ENCODE assay signal across 23 mouse cellular contexts in genomic region chr17:71045591-71045990, GRCm38 (mm10). TPM values are rescaled to one million over a fixed set of nuclear protein-coding genes. Genes with fewer than 3 reads are reported as not detected.
DNase-seq lines count a peak whose midpoint lies in the region; ATAC-seq and TF ChIP-seq lines count a peak whose summit lies in the region.
"Had no signal": no experiment of that assay in that cellular context is flagged by ENCODE, and none has a peak within 500 bp of the region (broad histone marks: within the 10 kb centered on the region; RNA-seq: fewer than 3 reads in every experiment).

No protein-coding gene starts in this region.

- DNase-seq in forebrain, postnatal 0 days: peak; percentile 14
- DNase-seq in forebrain, embryonic 10.5 days (ENCODE audit: extremely low spot score, low spot score): no peak
- no peak for DNase-seq in layer of hippocampus, adult 2 months (ENCODE audit: low spot score in 2 of 2)
- no peak for DNase-seq in layer of hippocampus, adult 8-10 months (ENCODE audit: low spot score in 2 of 2)
- DNase-seq in midbrain, embryonic 11.5 days (ENCODE audit: low spot score, missing footprints): peak; percentile 57
- DNase-seq in CH12.LX (ENCODE audit: extremely low read depth): no peak
- no peak for DNase-seq in kidney, postnatal 10 days
- DNase-seq: adrenal gland, adult 2 months; adrenal gland, postnatal 10 days; adrenal gland, postnatal 25 days; B cell, adult 2 months; cerebellum, adult 11-12 months; cerebellum, adult 2 months; cerebellum, adult 9-10 months; cerebellum, postnatal 10 days; cerebellum, postnatal 25 days had no signal

- no peak overlapping the region for H3K9ac ChIP-seq in forebrain, postnatal 0 days
- H3K9ac ChIP-seq in midbrain, embryonic 11.5 days (ENCODE audit: low read length): no peak overlapping the region
- H3K9ac ChIP-seq in midbrain, embryonic 13.5 days (replicated peaks): no peak overlapping the region
- H3K9ac ChIP-seq in CH12.LX (ENCODE audit: insufficient read depth, low read depth): no peak overlapping the region
- H3K9ac ChIP-seq: embryonic facial prominence, embryonic 12.5 days; forebrain, embryonic 12.5 days had no signal

- no peaks in the 10 kb centered on the region for H3K9me3 ChIP-seq in forebrain, postnatal 0 days (ENCODE audit: low read length)
- no peaks in the 10 kb centered on the region for H3K9me3 ChIP-seq in forebrain, embryonic 10.5 days
- no peaks in the 10 kb centered on the region for H3K9me3 ChIP-seq in midbrain, embryonic 11.5 days (ENCODE audit: control insufficient read depth, low read length)
- no peaks in the 10 kb centered on the region for H3K9me3 ChIP-seq in midbrain, embryonic 13.5 days
- no peaks in the 10 kb centered on the region for H3K9me3 ChIP-seq in CH12.LX (replicated peaks; ENCODE audit: low read length)
- H3K9me3 ChIP-seq: embryonic facial prominence, embryonic 10.5 days; embryonic facial prominence, embryonic 12.5 days had no signal

- TF ChIP-seq POLR2A in CH12.LX (IDR thresholded peaks at IDR 0.05; ENCODE audit: low read depth, low read length): no peak

- 79% methylated on average over 9 of the region's 9 CpGs for WGBS in forebrain, postnatal 0 days
- 88% methylated on average over 9 of the region's 9 CpGs for WGBS in forebrain, embryonic 10.5 days
- WGBS in midbrain, embryonic 11.5 days: 92% methylated on average over 9 of the region's 9 CpGs
- WGBS in midbrain, embryonic 13.5 days: 91% methylated on average over 9 of the region's 9 CpGs

- H3K4me3 ChIP-seq in forebrain, postnatal 0 days (ENCODE audit: low read depth, low read length): no peak overlapping the region
- H3K4me3 ChIP-seq in forebrain, embryonic 10.5 days: no peak overlapping the region
- H3K4me3 ChIP-seq in layer of hippocampus, adult 2 months: no peak overlapping the region
- H3K4me3 ChIP-seq in midbrain, embryonic 11.5 days (ENCODE audit: low read depth, low read length): no peak overlapping the region
- H3K4me3 ChIP-seq in midbrain, embryonic 13.5 days (replicated peaks): no peak overlapping the region
- H3K4me3 ChIP-seq in CH12.LX (replicated peaks in 1 of 3; ENCODE audit: low read depth in 2 of 3, low read length in 2 of 3, poor library complexity in 1 of 3): no peak overlapping the region
- H3K4me3 ChIP-seq: embryonic facial prominence, embryonic 10.5 days; embryonic facial prominence, embryonic 12.5 days; forebrain, embryonic 12.5 days had no signal

- H3K36me3 ChIP-seq in forebrain, postnatal 0 days (ENCODE audit: insufficient read depth): no peaks in the 10 kb centered on the region
- H3K36me3 ChIP-seq in forebrain, embryonic 10.5 days (replicated peaks): no peaks in the 10 kb centered on the region
- H3K36me3 ChIP-seq in midbrain, embryonic 11.5 days (ENCODE audit: control insufficient read depth, insufficient read depth, low read length): no peaks in the 10 kb centered on the region
- H3K36me3 ChIP-seq in midbrain, embryonic 13.5 days: no peaks in the 10 kb centered on the region
- no peaks in the 10 kb centered on the region for H3K36me3 ChIP-seq in CH12.LX (replicated peaks in 1 of 2; ENCODE audit: control insufficient read depth in 1 of 2, insufficient read depth in 1 of 2, low read length in 1 of 2)
- H3K36me3 ChIP-seq: embryonic facial prominence, embryonic 10.5 days; embryonic facial prominence, embryonic 12.5 days; forebrain, embryonic 12.5 days had no signal

- in situ Hi-C loops in CH12.LX (cut with MboI; ENCODE audit: low pct_ligation_motif_present, low pct_unique_long_range_greater_than_20kb, low sequenced_read_pairs): no loop called here

- no peak for TF ChIP-seq EP300 in CH12.LX (IDR thresholded peaks at IDR 0.05; ENCODE audit: low read length)

- TF ChIP-seq RAD21 in CH12.LX (IDR thresholded peaks at IDR 0.05; ENCODE audit: low read depth, low read length): no peak

- TF ChIP-seq CTCF in forebrain, postnatal 0 days (IDR thresholded peaks at IDR 0.05; ENCODE audit: low read depth): no peak
- no peak for TF ChIP-seq CTCF in layer of hippocampus, adult 2 months (conservative IDR thresholded peaks at IDR 0.05)
- no peak for TF ChIP-seq CTCF in CH12.LX (conservative IDR thresholded peaks at IDR 0.05 in 1 of 2, IDR thresholded peaks at IDR 0.05 in 1 of 2; ENCODE audit: low read depth in 2 of 2, low read length in 2 of 2)

- ATAC-seq in forebrain, postnatal 0 days: peak; percentile 45; the same call in 1 of the 2 replicates
- no peak for ATAC-seq in midbrain, embryonic 11.5 days (ENCODE audit: low FRiP score)
- no peak for ATAC-seq in midbrain, embryonic 13.5 days
- ATAC-seq: CD4-positive, CD25-positive, alpha-beta regulatory T cell, adult 4 months; forebrain, embryonic 14.5 days; forebrain, embryonic 16.5 days had no signal

- H3K4me1 ChIP-seq in forebrain, postnatal 0 days (ENCODE audit: insufficient read depth): no peaks in the 10 kb centered on the region
- peaks cover 5% of the 10 kb centered on the region for H3K4me1 ChIP-seq in forebrain, embryonic 10.5 days
- H3K4me1 ChIP-seq in midbrain, embryonic 11.5 days (ENCODE audit: control insufficient read depth, insufficient read depth, low read length): no peaks in the 10 kb centered on the region
- no peaks in the 10 kb centered on the region for H3K4me1 ChIP-seq in midbrain, embryonic 13.5 days (replicated peaks)
- H3K4me1 ChIP-seq in CH12.LX (ENCODE audit: control insufficient read depth in 1 of 2, insufficient read depth in 2 of 2): peaks cover 0 to 2% of the 10 kb centered on the region in 2 experiments; a peak in 1 of 4 replicates

- no peak overlapping the region for H3K4me2 ChIP-seq in forebrain, postnatal 0 days (ENCODE audit: low read depth)
- no peak overlapping the region for H3K4me2 ChIP-seq in midbrain, embryonic 11.5 days
- no peak overlapping the region for H3K4me2 ChIP-seq in midbrain, embryonic 13.5 days (replicated peaks)
- H3K4me2 ChIP-seq in CH12.LX (ENCODE audit: insufficient read depth, low read depth, poor library complexity, severe bottlenecking): peak overlapping the region; percentile 44; the same call in 1 of the 2 replicates
- H3K4me2 ChIP-seq: embryonic facial prominence, embryonic 12.5 days; forebrain, embryonic 12.5 days had no signal

- no peaks in the 10 kb centered on the region for H3K79me2 ChIP-seq in CH12.LX (replicated peaks; ENCODE audit: control insufficient read depth, extremely low read depth, insufficient read depth, poor library complexity, severe bottlenecking)

- no peaks in the 10 kb centered on the region for H3K27me3 ChIP-seq in forebrain, postnatal 0 days (ENCODE audit: insufficient read depth, low read length)
- no peaks in the 10 kb centered on the region for H3K27me3 ChIP-seq in forebrain, embryonic 10.5 days (ENCODE audit: poor library complexity, severe bottlenecking)
- H3K27me3 ChIP-seq in midbrain, embryonic 11.5 days (ENCODE audit: control insufficient read depth, insufficient read depth, low read length): no peaks in the 10 kb centered on the region
- no peaks in the 10 kb centered on the region for H3K27me3 ChIP-seq in midbrain, embryonic 13.5 days
- H3K27me3 ChIP-seq in CH12.LX (replicated peaks): no peaks in the 10 kb centered on the region
- H3K27me3 ChIP-seq: embryonic facial prominence, embryonic 12.5 days; forebrain, embryonic 12.5 days had no signal

- H3K27ac ChIP-seq in forebrain, postnatal 0 days (ENCODE audit: low read depth, low read length): no peak overlapping the region
- no peak overlapping the region for H3K27ac ChIP-seq in forebrain, embryonic 10.5 days
- H3K27ac ChIP-seq in layer of hippocampus, adult 2 months: 0 out of 2 replicates have a peak overlapping the region, but pooled peaks have one; percentile 25
- no peak overlapping the region for H3K27ac ChIP-seq in midbrain, embryonic 11.5 days (ENCODE audit: low read depth, low read length)
- H3K27ac ChIP-seq in midbrain, embryonic 13.5 days: no peak overlapping the region
- no peak overlapping the region for H3K27ac ChIP-seq in CH12.LX (ENCODE audit: insufficient read depth, low read depth)
- H3K27ac ChIP-seq: embryonic facial prominence, embryonic 10.5 days; embryonic facial prominence, embryonic 12.5 days; forebrain, embryonic 12.5 days had no signal

- dilution Hi-C loops in CH12.LX (cut with MboI; ENCODE audit: extremely low pct_ligation_motif_present, extremely low pct_unique_long_range_greater_than_20kb, low sequenced_read_pairs): no loop called here

TF ChIP-seq in CH12.LX, 34 proteins besides CTCF, POLR2A, EP300 and RAD21:
- TF ChIP-seq PAX5 (IDR thresholded peaks at IDR 0.05; ENCODE audit: low read length): no peak
- TF ChIP-seq ZC3H11A (IDR thresholded peaks at IDR 0.05; ENCODE audit: low read depth, low read length): no peak
- no peak for TF ChIP-seq USF2 (conservative IDR thresholded peaks at IDR 0.05; ENCODE audit: low read depth, low read length)
- TF ChIP-seq CHD2 (IDR thresholded peaks at IDR 0.05; ENCODE audit: low read length): no peak
- TF ChIP-seq IRF4 (IDR thresholded peaks at IDR 0.05; ENCODE audit: low read depth, low read length): no peak

RNA-seq across cellular contexts. Expression of gene Myl12a, which starts 42.9 kb away (rescaled TPM):
- 35.6 and 37.0 TPM in 2 replicates for total RNA-seq in forebrain, postnatal 0 days (2014; rRNA removed)
- 80.4 and 80.8 TPM in 2 replicates for polyA plus RNA-seq in forebrain, postnatal 0 days (2015; fragmentation: Nextera tagmentation; extraction: Ambion mirVana)
- 408 and 417 TPM in 2 replicates for polyA plus RNA-seq in forebrain, embryonic 10.5 days (2016; fragmentation: Nextera tagmentation; extraction: Ambion mirVana)
- total RNA-seq in layer of hippocampus, adult 2 months (2021): 10 to 100 TPM; 38.9 to 41.1 TPM
- total RNA-seq in layer of hippocampus, adult 8-10 months (2022): 10 to 100 TPM; 37.7 to 54.5 (median 41.8) TPM
- 375 and 403 TPM in 2 replicates for polyA plus RNA-seq in midbrain, embryonic 11.5 days (2014; fragmentation: Nextera tagmentation; extraction: Ambion mirVana)
- polyA plus RNA-seq in midbrain, embryonic 13.5 days (2015; fragmentation: Nextera tagmentation; extraction: Ambion mirVana): 141 and 154 TPM in 2 replicates
- total RNA-seq in CH12.LX (2012; rRNA removed): 163 and 171 TPM in 2 replicates
- 246 and 279 TPM in 2 replicates for total RNA-seq in CH12.LX (2014; rRNA removed)
- 280 and 285 TPM in 2 replicates for polyA plus RNA-seq in CH12.LX (2012; ENCODE audit: insufficient read length, low read depth)

RNA-seq across cellular contexts. Expression of gene Myom1, which starts 43.2 kb away (rescaled TPM):
- 1.5 and 2.0 TPM in 2 replicates for total RNA-seq in forebrain, postnatal 0 days (2014; rRNA removed)
- polyA plus RNA-seq in forebrain, postnatal 0 days (2015; fragmentation: Nextera tagmentation; extraction: Ambion mirVana): 0.52 and 1.2 TPM in 2 replicates
- 1.6 and 2.2 TPM in 2 replicates for polyA plus RNA-seq in forebrain, embryonic 10.5 days (2016; fragmentation: Nextera tagmentation; extraction: Ambion mirVana)
- total RNA-seq in layer of hippocampus, adult 2 months (2021): 1 to 10 TPM; 2.2 to 2.8 TPM
- total RNA-seq in layer of hippocampus, adult 8-10 months (2022): 1 to 10 TPM; 2.3 to 4.2 (median 3.0) TPM
- 1.3 and 1.4 TPM in 2 replicates for polyA plus RNA-seq in midbrain, embryonic 11.5 days (2014; fragmentation: Nextera tagmentation; extraction: Ambion mirVana)
- 1.2 and 1.3 TPM in 2 replicates for polyA plus RNA-seq in midbrain, embryonic 13.5 days (2015; fragmentation: Nextera tagmentation; extraction: Ambion mirVana)
- total RNA-seq in CH12.LX (2012; rRNA removed) (0.42 and 0.55 TPM in 2 replicates), CH12.LX (2014; rRNA removed) (0.26 TPM in 2 replicates)
- 0.86 and 0.93 TPM in 2 replicates for polyA plus RNA-seq in CH12.LX (2012; ENCODE audit: insufficient read length, low read depth)

Comparison
In these comparisons a context has a peak if more than half of its experiments do, and no peak if none do; other contexts are left out.
1. DNase-seq: peak in forebrain, postnatal 0 days (single experiment) and midbrain, embryonic 11.5 days (single experiment); none in forebrain, embryonic 10.5 days (single experiment), layer of hippocampus, adult 2 months (0 of 2), layer of hippocampus, adult 8-10 months (0 of 2), CH12.LX (single experiment) and kidney, postnatal 10 days (single experiment).